Mouse (Mus musculus): ENCODE measurements around the gene Adipoq. TPM values are rescaled to one million over a fixed set of nuclear protein-coding genes. Genes with fewer than 3 reads are reported as not detected.
A peak's percentile ranks its signal among the peaks of the same experiment; 100 is the strongest.

The Adipoq gene
- total and polyA plus RNA-seq, 2 experiments = 1.2 TPM; not detected in 1

DNA sequence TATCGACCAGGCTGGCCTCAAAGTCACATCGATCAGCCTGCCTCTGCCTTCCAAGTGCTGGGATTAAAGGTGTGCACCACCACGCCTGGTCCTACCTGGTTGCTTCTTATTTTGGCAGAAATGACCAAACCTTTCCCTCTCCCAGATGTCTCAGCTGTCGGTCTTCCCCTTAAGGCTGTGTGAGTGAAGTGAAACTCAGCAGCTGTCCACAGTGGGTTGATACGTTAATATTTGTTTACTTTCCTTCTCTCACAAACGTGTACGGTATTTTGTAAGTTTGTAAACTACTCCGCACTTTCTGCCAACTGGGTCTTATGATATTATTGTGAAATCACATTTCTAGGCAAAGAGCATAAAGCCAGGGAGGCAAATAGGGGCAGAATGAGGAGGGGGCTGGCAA lies 3.1 kb downstream of the Adipoq start:
- TF ChIP-seq CTCF (IDR thresholded peaks at IDR 0.05; ENCODE audit: low read depth, low read length) (no peak), POLR2A (IDR thresholded peaks at IDR 0.05; ENCODE audit: extremely low read depth, insufficient read depth, low read length) (no peak)
- Histone ChIP-seq H3K4me1 (ENCODE audit: control insufficient read depth, insufficient read depth, low read length) (peaks cover 20% of the 10 kb centered on the region), H3K27me3 (ENCODE audit: control insufficient read depth, insufficient read depth, low read length) (no peaks in the 10 kb centered on the region), H3K4me3 (ENCODE audit: insufficient read depth, low read depth, low read length) (peak overlapping the region; percentile 40), H3K9ac (ENCODE audit: low read depth, low read length) (peak overlapping the region; percentile 41), H3K36me3 (ENCODE audit: control insufficient read depth, insufficient read depth, low read length) (no peaks in the 10 kb centered on the region), H3K27ac (replicated peaks; ENCODE audit: insufficient read depth, low read depth, low read length) (peak overlapping the region; percentile 79), H3K79me2 (ENCODE audit: control insufficient read depth, insufficient read depth, low read length) (no peaks in the 10 kb centered on the region)
- peak; percentile 90 for DNase-seq (ENCODE audit: extremely low read depth, low read depth, low spot score)
- WGBS = 17% methylated on average over 8 of the region's 8 CpGs

GRCm38 (mm10) chr16:23151423-23151822 lies 5.1 kb downstream of the Adipoq start:
- Histone ChIP-seq H3K9ac (ENCODE audit: low read depth, low read length) (0 out of 2 replicates have a peak overlapping the region, but pooled peaks have one; percentile 46), H3K27me3 (ENCODE audit: control insufficient read depth, insufficient read depth, low read length) (no peaks in the 10 kb centered on the region), H3K36me3 (ENCODE audit: control insufficient read depth, insufficient read depth, low read length) (no peaks in the 10 kb centered on the region), H3K79me2 (ENCODE audit: control insufficient read depth, insufficient read depth, low read length) (no peaks in the 10 kb centered on the region), H3K4me1 (ENCODE audit: control insufficient read depth, insufficient read depth, low read length) (peaks cover 18% of the 10 kb centered on the region), H3K27ac (replicated peaks; ENCODE audit: insufficient read depth, low read depth, low read length) (no peak overlapping the region), H3K4me3 (ENCODE audit: insufficient read depth, low read depth, low read length) (no peak overlapping the region)
- peak; percentile 79 for DNase-seq (ENCODE audit: extremely low read depth, low read depth, low spot score)
- WGBS = 2% methylated on average over 2 of the region's 2 CpGs
- peak; percentile 39 for TF ChIP-seq CTCF (IDR thresholded peaks at IDR 0.05; ENCODE audit: low read depth, low read length)
- no peak for TF ChIP-seq POLR2A (IDR thresholded peaks at IDR 0.05; ENCODE audit: extremely low read depth, insufficient read depth, low read length)

- WGBS = 97% methylated on average over 5 of the region's 5 CpGs
- TF ChIP-seq POLR2A (IDR thresholded peaks at IDR 0.05; ENCODE audit: extremely low read depth, insufficient read depth, low read length) (no peak), CTCF (IDR thresholded peaks at IDR 0.05; ENCODE audit: low read depth, low read length) (no peak)
- H3K36me3 ChIP-seq (ENCODE audit: control insufficient read depth, insufficient read depth, low read length) = no peaks in the 10 kb centered on the region
Observed at GRCm38 (mm10) chr16:23154261-23154660, 7.9 kb downstream of the Adipoq start.

GRCm38 (mm10) chr16:23157013-23157412 lies 10.7 kb downstream of the Adipoq start:
- WGBS = 96% methylated on average over 13 of the region's 13 CpGs
- DNase-seq (ENCODE audit: extremely low read depth, low read depth, low spot score) = no peak

More at GRCm38 (mm10) chr16:23154261-23154660, 7.9 kb downstream of the Adipoq start:
- Histone ChIP-seq H3K4me1 (ENCODE audit: control insufficient read depth, insufficient read depth, low read length) (peaks cover 7% of the 10 kb centered on the region), H3K9ac (ENCODE audit: low read depth, low read length) (no peak overlapping the region), H3K27ac (replicated peaks; ENCODE audit: insufficient read depth, low read depth, low read length) (no peak overlapping the region), H3K27me3 (ENCODE audit: control insufficient read depth, insufficient read depth, low read length) (no peaks in the 10 kb centered on the region), H3K4me3 (ENCODE audit: insufficient read depth, low read depth, low read length) (no peak overlapping the region), H3K79me2 (ENCODE audit: control insufficient read depth, insufficient read depth, low read length) (no peaks in the 10 kb centered on the region)
- DNase-seq (ENCODE audit: extremely low read depth, low read depth, low spot score) = no peak

GRCm38 (mm10) chr16:23158292-23158691 lies 12.0 kb downstream of the Adipoq start:
- no peak overlapping the region for H3K4me3 ChIP-seq (ENCODE audit: insufficient read depth, low read depth, low read length)
- DNase-seq (ENCODE audit: extremely low read depth, low read depth, low spot score) = no peak
- H3K4me1 ChIP-seq (ENCODE audit: control insufficient read depth, insufficient read depth, low read length) = no peaks in the 10 kb centered on the region
- TF ChIP-seq CTCF (IDR thresholded peaks at IDR 0.05; ENCODE audit: low read depth, low read length) (no peak), POLR2A (IDR thresholded peaks at IDR 0.05; ENCODE audit: extremely low read depth, insufficient read depth, low read length) (no peak)
- H3K27ac ChIP-seq (replicated peaks; ENCODE audit: insufficient read depth, low read depth, low read length) = no peak overlapping the region
- no peaks in the 10 kb centered on the region for H3K36me3 ChIP-seq (ENCODE audit: control insufficient read depth, insufficient read depth, low read length)
- H3K27me3 ChIP-seq (ENCODE audit: control insufficient read depth, insufficient read depth, low read length) = no peaks in the 10 kb centered on the region
- H3K9ac ChIP-seq (ENCODE audit: low read depth, low read length) = no peak overlapping the region
- WGBS = 89% methylated on average over 7 of the region's 7 CpGs
- H3K79me2 ChIP-seq (ENCODE audit: control insufficient read depth, insufficient read depth, low read length) = no peaks in the 10 kb centered on the region

More at GRCm38 (mm10) chr16:23157013-23157412, 10.7 kb downstream of the Adipoq start:
- H3K36me3 ChIP-seq (ENCODE audit: control insufficient read depth, insufficient read depth, low read length) = no peaks in the 10 kb centered on the region
- H3K9ac ChIP-seq (ENCODE audit: low read depth, low read length) = no peak overlapping the region
- no peak for TF ChIP-seq POLR2A (IDR thresholded peaks at IDR 0.05; ENCODE audit: extremely low read depth, insufficient read depth, low read length)
- TF ChIP-seq CTCF (IDR thresholded peaks at IDR 0.05; ENCODE audit: low read depth, low read length) = no peak
- no peak overlapping the region for H3K27ac ChIP-seq (replicated peaks; ENCODE audit: insufficient read depth, low read depth, low read length)
- H3K4me3 ChIP-seq (ENCODE audit: insufficient read depth, low read depth, low read length) = no peak overlapping the region
- no peaks in the 10 kb centered on the region for H3K27me3 ChIP-seq (ENCODE audit: control insufficient read depth, insufficient read depth, low read length)
- no peaks in the 10 kb centered on the region for H3K79me2 ChIP-seq (ENCODE audit: control insufficient read depth, insufficient read depth, low read length)
- no peaks in the 10 kb centered on the region for H3K4me1 ChIP-seq (ENCODE audit: control insufficient read depth, insufficient read depth, low read length)

DNA sequence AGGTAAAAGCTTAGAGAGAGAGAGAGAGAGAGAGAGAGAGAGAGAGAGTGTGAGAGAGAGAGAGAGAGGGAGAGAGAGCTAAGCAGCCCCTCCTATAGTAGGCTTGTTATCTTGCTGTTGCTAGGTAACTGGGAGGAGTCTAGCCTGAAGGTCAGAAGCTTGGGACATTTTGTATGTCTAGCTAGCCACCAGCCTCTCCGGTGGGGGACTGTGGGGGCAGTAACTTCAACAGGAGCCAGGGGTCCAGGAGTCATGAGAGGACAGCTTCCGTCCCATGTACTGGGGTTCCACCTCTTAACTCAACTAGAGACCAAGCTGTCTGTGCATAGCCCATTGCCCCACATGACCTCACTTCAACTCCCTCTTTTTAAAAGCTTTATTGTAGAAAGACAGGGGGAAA lies 12.6 kb downstream of the Adipoq start:
- H3K4me1 ChIP-seq (ENCODE audit: control insufficient read depth, insufficient read depth, low read length) = no peaks in the 10 kb centered on the region
- no peak overlapping the region for H3K27ac ChIP-seq (replicated peaks; ENCODE audit: insufficient read depth, low read depth, low read length)
- H3K36me3 ChIP-seq (ENCODE audit: control insufficient read depth, insufficient read depth, low read length) = no peaks in the 10 kb centered on the region
- DNase-seq (ENCODE audit: extremely low read depth, low read depth, low spot score) = no peak
- H3K4me3 ChIP-seq (ENCODE audit: insufficient read depth, low read depth, low read length) = no peak overlapping the region
- WGBS = 63% methylated on average over 2 of the region's 2 CpGs
- H3K79me2 ChIP-seq (ENCODE audit: control insufficient read depth, insufficient read depth, low read length) = no peaks in the 10 kb centered on the region
- no peaks in the 10 kb centered on the region for H3K27me3 ChIP-seq (ENCODE audit: control insufficient read depth, insufficient read depth, low read length)
- TF ChIP-seq CTCF (IDR thresholded peaks at IDR 0.05; ENCODE audit: low read depth, low read length) = no peak
- TF ChIP-seq POLR2A (IDR thresholded peaks at IDR 0.05; ENCODE audit: extremely low read depth, insufficient read depth, low read length) = no peak
- H3K9ac ChIP-seq (ENCODE audit: low read depth, low read length) = no peak overlapping the region
